Mouse (Mus musculus) neural tube, embryonic 11.5 days (tissue): ENCODE results near the gene Dlg3. TPM values are rescaled to one million over a fixed set of nuclear protein-coding genes. Genes with fewer than 3 reads are reported as not detected.

Experiments used
- ATAC-seq: fragments of 200-750 bp; cut with Nextera tagmentation; 2 replicates; pipeline ENCODE4 v1.8.0; 2017; ENCODE audit warnings: moderate number of reproducible peaks, mild to moderate bottlenecking, moderate TSS enrichment, moderate library complexity; ENCODE audit not compliant: insufficient read depth, low FRiP score, low TSS enrichment
- DNase-seq: peaks from one replicate; pipeline ENCODE4 v3.0.0-alpha.2; 2015; ENCODE audit warnings: low spot score
- H3K27ac ChIP-seq: fragments of 300-500 bp; sonication (generic); 2 replicates; pipeline ENCODE4 v1.5.1; 2014; ENCODE audit warnings: low read depth, mild to moderate bottlenecking, low read length
- H3K27me3 ChIP-seq: fragments of 300-500 bp; sonication (generic); 2 replicates; pipeline ENCODE4 v1.6.1; 2014; ENCODE audit warnings: mild to moderate bottlenecking, low read length, mixed read lengths; ENCODE audit not compliant: control insufficient read depth, insufficient read depth
- H3K36me3 ChIP-seq: fragments of 300-500 bp; sonication (generic); 2 replicates; pipeline ENCODE4 v1.6.1; 2014; ENCODE audit warnings: mild to moderate bottlenecking, low read length, moderate library complexity, mixed read lengths; ENCODE audit not compliant: control insufficient read depth, insufficient read depth
- H3K4me1 ChIP-seq: fragments of 300-500 bp; sonication (generic); 2 replicates; pipeline ENCODE4 v1.6.1; 2014; ENCODE audit warnings: low read length, mixed read lengths; ENCODE audit not compliant: control insufficient read depth, insufficient read depth
- H3K4me2 ChIP-seq: fragments of 300-500 bp; sonication (generic); 2 replicates; pipeline ENCODE4 v1.6.1; 2014; ENCODE audit warnings: low read depth, mild to moderate bottlenecking, moderate library complexity
- H3K4me3 ChIP-seq: fragments of 300-500 bp; sonication (generic); 2 replicates; pipeline ENCODE4 v1.5.1; 2014; ENCODE audit warnings: low read depth, low read length
- H3K9ac ChIP-seq: fragments of 300-500 bp; sonication (generic); 2 replicates; pipeline ENCODE4 v1.6.1; 2014; ENCODE audit warnings: mild to moderate bottlenecking, low read length
- H3K9me3 ChIP-seq: fragments of 300-500 bp; sonication (generic); 2 replicates; pipeline ENCODE4 v1.6.1; 2016; ENCODE audit warnings: low read length; ENCODE audit not compliant: control insufficient read depth
- WGBS: fragments of 180-500 bp; shearing (Covaris S2); extraction: QIAGEN DNeasy Blood & Tissue Kit; methylation state at CpG from one replicate; pipeline ENCODE4 v1.1.7; 2014; 5-methylcytosine and 5-hydroxymethylcytosine counted together
- polyA plus RNA-seq: library from polyadenylated mRNA; unstranded; fragments of >200 nt; fragmentation: Nextera tagmentation; extraction: Ambion mirVana; gene quantifications from 2 replicates; pipeline ENCODE4 v1.2.1, GENCODE M21; 2014

The Dlg3 gene
- polyA plus RNA-seq, 1 experiment from 2014 or later = 5.1 TPM

DNA sequence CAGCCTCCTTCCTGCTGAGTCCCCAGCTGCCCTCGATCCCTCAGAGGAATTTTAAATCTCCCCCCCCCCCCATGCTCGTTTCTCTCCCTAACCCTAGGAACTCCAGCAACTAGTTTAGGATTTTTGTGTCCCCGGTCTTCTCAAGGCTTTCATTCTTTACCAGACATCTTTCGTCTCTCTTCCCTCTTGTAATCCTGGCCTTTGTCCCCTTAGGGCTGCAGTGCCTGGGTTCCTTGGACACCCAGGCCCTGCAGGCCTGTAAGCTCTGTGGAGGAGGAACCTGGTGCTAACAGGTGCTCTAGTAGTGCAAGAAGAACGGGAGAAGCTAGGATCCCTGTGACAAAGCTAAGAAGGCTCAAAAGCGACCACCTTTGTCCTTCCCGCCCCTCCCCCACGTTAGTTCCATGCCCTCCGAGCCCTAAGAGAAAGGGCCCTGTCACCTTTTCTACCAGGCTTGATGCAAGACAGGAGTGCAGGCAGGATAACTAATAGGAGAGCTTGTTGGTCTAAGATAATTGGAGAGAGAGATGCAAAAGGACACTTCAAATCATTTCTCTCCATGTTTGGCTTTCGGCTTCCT lies 10.2 kb downstream of the Dlg3 start:
- Histone ChIP-seq H3K27me3 (no peaks in the 10 kb centered on the region), H3K9me3 (no peaks in the 10 kb centered on the region), H3K27ac (peak overlapping the region; percentile 82; the same call in 1 of the 2 replicates), H3K4me3 (peak overlapping the region; percentile 58), H3K4me1 (peaks cover 3% of the 10 kb centered on the region; the same call in 1 of the 2 replicates), H3K4me2 (peak overlapping the region; percentile 45), H3K9ac (peak overlapping the region; percentile 77), H3K36me3 (no peaks in the 10 kb centered on the region)
- DNase-seq (peak; percentile 33), ATAC-seq (no peak; the same call in 1 of the 2 replicates)
- WGBS = 20% methylated on average over 10 of the region's 10 CpGs

DNA sequence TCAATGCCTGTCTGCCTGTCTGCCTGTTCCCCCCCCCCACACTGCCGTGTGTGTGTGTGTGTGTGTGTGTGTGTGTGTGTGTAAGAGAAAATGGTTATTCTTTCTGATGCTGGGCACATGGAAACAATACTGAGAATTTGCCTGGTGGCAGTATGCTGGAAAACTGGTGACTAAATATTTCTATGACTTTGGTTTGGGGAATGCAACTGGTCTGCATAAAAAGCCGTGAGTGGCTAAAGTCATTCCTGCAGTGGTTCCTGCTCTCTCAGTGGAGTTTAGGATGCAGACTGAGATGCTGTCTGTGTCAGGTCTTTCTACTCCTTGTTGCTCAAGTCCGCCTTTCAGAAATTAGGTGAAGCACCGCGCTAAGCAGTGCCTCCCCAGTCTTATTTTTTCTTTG lies 10.9 kb downstream of the Dlg3 start:
- H3K4me1 ChIP-seq = peaks cover 3% of the 10 kb centered on the region; the same call in 1 of the 2 replicates
- H3K4me3 ChIP-seq = peak overlapping the region; percentile 58
- H3K27me3 ChIP-seq = no peaks in the 10 kb centered on the region
- DNase-seq = no peak
- no peaks in the 10 kb centered on the region for H3K9me3 ChIP-seq
- ATAC-seq = no peak
- H3K27ac ChIP-seq = no peak overlapping the region
- no peak overlapping the region; the same call in 1 of the 2 replicates for H3K9ac ChIP-seq
- no peaks in the 10 kb centered on the region for H3K36me3 ChIP-seq
- WGBS = 38% methylated on average over 5 of the region's 5 CpGs
- peak overlapping the region; percentile 45 for H3K4me2 ChIP-seq

DNA sequence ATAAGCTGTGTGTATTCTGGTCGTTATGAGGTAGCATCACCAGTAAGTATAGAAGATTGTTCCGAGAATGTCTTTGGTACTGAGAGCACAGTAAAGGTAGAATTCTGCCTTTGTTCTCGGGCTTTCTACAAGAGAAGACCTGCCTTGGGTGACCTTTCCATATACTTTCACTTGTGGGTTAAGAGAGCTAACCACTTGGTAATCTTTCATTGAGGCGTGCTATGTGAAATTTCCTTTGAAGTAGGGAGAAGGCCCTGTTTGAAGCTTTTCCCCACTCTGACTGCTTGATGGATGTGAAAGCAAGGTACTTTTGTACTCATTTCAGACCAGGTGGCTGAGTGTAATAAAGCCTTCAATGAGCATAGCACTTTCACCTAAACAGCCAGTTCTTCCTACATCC lies 21.8 kb downstream of the Dlg3 start:
- no peaks in the 10 kb centered on the region for H3K4me1 ChIP-seq
- no peak for DNase-seq
- ATAC-seq = no peak
- H3K4me2 ChIP-seq = no peak overlapping the region
- H3K9me3 ChIP-seq = no peaks in the 10 kb centered on the region
- H3K27ac ChIP-seq = no peak overlapping the region
- H3K4me3 ChIP-seq = no peak overlapping the region
- 77% methylated on average over 4 of the region's 4 CpGs for WGBS
- H3K36me3 ChIP-seq = no peaks in the 10 kb centered on the region
- H3K9ac ChIP-seq = no peak overlapping the region
- H3K27me3 ChIP-seq = no peaks in the 10 kb centered on the region

DNA sequence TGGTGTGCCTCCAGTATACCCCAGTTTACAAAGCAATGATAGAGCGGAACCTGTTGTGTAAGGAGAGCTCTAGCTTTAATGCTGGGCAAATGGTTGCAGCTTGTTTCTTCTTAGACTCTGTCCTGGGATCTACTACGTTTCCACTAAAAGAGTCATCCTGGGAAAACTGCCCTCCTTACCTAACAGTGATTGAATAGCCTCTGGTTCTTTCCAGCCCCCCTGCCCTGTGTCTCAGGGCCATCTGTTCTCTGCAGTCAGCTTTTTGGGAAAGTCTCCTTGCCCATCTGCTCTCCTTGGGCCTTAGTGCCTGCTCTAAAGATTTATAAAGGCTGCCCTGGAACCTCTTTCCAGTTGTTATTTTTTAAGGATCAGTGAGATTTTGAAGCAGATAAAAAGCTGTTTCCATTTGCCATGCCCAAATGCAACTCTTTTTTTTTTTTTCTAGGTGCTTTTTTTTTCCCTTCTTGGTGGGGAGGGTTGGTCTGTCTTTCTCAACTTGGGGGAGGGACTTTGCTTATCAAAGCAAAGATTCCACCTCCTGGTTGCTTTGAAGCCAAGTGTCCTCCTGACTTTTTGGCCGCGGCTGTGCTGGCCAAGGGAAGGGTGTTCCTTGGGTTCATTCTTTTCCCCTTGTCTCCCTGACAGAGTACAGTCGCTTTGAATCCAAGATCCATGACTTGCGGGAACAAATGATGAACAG lies 28.7 kb downstream of the Dlg3 start:
- H3K4me2 ChIP-seq = no peak overlapping the region
- H3K9me3 ChIP-seq = no peaks in the 10 kb centered on the region
- 65% methylated on average over 6 of the region's 6 CpGs for WGBS
- no peak overlapping the region for H3K27ac ChIP-seq
- no peak overlapping the region for H3K4me3 ChIP-seq
- H3K27me3 ChIP-seq = no peaks in the 10 kb centered on the region
- no peaks in the 10 kb centered on the region for H3K36me3 ChIP-seq
- H3K9ac ChIP-seq = no peak overlapping the region
- peaks cover 7% of the 10 kb centered on the region; the same call in 1 of the 2 replicates for H3K4me1 ChIP-seq
- no peak for ATAC-seq
- no peak for DNase-seq

DNA sequence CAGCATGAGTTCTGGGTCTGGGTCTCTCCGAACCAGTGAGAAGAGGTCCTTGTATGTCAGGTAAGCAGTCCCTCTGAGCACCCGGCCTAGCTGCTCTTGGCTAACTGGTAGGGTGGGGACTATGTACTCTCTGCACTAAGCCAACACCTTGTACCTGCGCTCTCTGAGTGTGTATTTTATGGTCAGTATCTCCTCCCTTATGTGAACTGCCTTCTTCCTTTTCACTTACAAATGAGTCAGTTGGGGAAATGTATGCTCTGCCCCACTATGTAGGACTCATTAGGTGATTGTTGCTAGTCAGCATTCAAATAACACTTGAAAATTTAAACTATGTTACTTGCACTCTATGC lies 29.2 kb downstream of the Dlg3 start:
- no peak for DNase-seq
- H3K4me1 ChIP-seq = peaks cover 7% of the 10 kb centered on the region; the same call in 1 of the 2 replicates
- no peaks in the 10 kb centered on the region for H3K27me3 ChIP-seq
- no peak overlapping the region for H3K27ac ChIP-seq
- H3K9me3 ChIP-seq = no peaks in the 10 kb centered on the region
- H3K4me3 ChIP-seq = no peak overlapping the region
- WGBS = 73% methylated on average over 3 of the region's 3 CpGs
- no peak for ATAC-seq
- no peak overlapping the region for H3K9ac ChIP-seq
- no peaks in the 10 kb centered on the region for H3K36me3 ChIP-seq
- no peak overlapping the region for H3K4me2 ChIP-seq

DNA sequence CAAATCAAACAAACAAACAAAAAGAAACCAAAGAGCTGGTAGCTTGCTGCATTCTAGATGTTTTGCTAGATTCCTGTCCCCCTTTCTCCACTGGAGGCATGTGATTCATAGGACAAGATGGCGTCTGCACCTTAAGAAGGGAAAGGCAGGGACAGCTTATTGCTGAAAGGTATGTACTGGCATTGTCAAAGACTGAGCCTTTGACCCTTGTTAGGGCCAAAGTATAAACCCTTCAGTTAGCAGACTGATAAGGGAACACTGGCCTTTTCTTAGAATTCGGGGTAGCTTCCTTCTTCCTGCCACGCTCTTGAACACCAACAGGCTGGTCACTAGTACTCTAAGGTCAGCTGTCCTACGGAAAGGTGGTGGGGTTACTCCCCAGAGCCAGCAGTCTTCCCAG lies 29.8 kb downstream of the Dlg3 start:
- H3K9me3 ChIP-seq = no peaks in the 10 kb centered on the region
- peaks cover 7% of the 10 kb centered on the region; the same call in 1 of the 2 replicates for H3K4me1 ChIP-seq
- H3K9ac ChIP-seq = no peak overlapping the region
- WGBS = 67% methylated on average over 4 of the region's 4 CpGs
- no peak overlapping the region for H3K4me3 ChIP-seq
- H3K27ac ChIP-seq = no peak overlapping the region
- H3K4me2 ChIP-seq = no peak overlapping the region
- H3K27me3 ChIP-seq = no peaks in the 10 kb centered on the region
- no peak for ATAC-seq
- no peaks in the 10 kb centered on the region for H3K36me3 ChIP-seq
- DNase-seq = no peak

DNA sequence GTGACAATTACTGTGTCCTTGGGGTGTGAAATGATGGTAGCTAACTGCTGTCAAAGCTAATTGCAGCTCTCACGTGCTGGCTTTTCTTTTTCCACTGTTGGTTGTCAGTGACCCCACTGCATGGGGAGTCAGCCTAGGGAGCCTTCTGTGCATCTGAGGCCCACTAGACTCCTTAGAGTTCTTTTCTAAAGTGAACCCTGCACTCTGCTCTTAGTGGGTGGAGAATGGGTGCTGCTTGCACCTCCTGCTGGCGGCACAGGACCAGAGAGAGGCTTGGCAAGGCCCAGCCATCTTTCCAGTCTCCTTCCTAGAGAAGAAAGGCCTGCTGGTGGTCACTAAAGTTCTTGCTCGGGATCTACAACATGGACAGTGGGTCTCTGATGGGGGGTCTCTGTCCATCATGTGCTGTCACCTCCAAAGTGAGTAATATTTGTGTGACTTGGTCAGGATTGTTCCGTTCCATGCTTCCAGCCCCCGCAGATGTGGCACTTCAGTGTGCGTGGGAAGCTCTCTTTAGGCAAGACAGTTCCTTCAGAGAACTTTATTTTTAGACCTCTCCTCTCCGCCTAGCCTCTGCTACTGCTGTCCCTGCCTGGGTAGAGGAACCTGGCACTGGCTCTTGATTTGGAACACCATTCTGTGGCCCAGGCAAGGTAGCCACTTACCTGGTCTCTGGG lies 30.5 kb downstream of the Dlg3 start:
- DNase-seq = no peak
- H3K9ac ChIP-seq = no peak overlapping the region
- WGBS = 71% methylated on average over 7 of the region's 7 CpGs
- no peaks in the 10 kb centered on the region for H3K36me3 ChIP-seq
- H3K27ac ChIP-seq = no peak overlapping the region
- H3K4me3 ChIP-seq = no peak overlapping the region
- H3K9me3 ChIP-seq = no peaks in the 10 kb centered on the region
- H3K4me2 ChIP-seq = no peak overlapping the region
- ATAC-seq = no peak
- no peaks in the 10 kb centered on the region for H3K27me3 ChIP-seq
- H3K4me1 ChIP-seq = peaks cover 7% of the 10 kb centered on the region; the same call in 1 of the 2 replicates

DNA sequence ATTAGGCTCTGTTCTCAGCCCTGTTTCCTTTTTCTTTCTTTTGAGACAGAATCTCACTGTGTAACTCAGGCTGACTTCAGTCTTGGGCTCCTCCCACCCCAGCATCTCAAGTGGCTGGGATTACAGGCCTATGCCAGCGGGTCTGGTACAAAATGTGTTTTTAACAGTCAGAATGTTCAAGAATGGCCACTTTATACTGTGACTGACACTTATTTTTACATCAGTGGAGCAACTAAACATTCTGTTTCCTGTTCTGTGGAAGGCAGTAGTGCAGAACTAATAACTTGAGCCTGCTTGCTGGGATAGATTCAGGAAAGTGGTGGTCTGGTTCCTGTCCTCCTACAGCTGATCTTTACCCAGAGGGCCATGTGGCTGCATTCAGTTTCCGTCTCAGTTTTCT lies 33.1 kb downstream of the Dlg3 start:
- no peaks in the 10 kb centered on the region for H3K27me3 ChIP-seq
- H3K36me3 ChIP-seq = no peaks in the 10 kb centered on the region
- H3K4me3 ChIP-seq = no peak overlapping the region
- no peak overlapping the region for H3K9ac ChIP-seq
- no peak overlapping the region for H3K27ac ChIP-seq
- H3K4me1 ChIP-seq = peaks cover 2% of the 10 kb centered on the region; the same call in 1 of the 2 replicates
- ATAC-seq (no peak), DNase-seq (no peak)
- no peaks in the 10 kb centered on the region for H3K9me3 ChIP-seq
- H3K4me2 ChIP-seq = no peak overlapping the region
- WGBS = 52% methylated on average over 2 of the region's 2 CpGs
